Comparison of ENCODE assay signal across 31 mouse cellular contexts in genomic region chr1:91295544-91295943, GRCm38 (mm10). TPM values are rescaled to one million over a fixed set of nuclear protein-coding genes. Genes with fewer than 3 reads are reported as not detected.
"Had no signal": no experiment of that assay in that cellular context is flagged by ENCODE, and none has a peak within 500 bp of the region (broad histone marks: within the 10 kb centered on the region; RNA-seq: fewer than 3 reads in every experiment).

No protein-coding gene starts in this region.

- H3K4me3 ChIP-seq: embryonic facial prominence, embryonic 10.5 days; embryonic facial prominence, embryonic 12.5 days; embryonic facial prominence, embryonic 13.5 days; embryonic facial prominence, embryonic 15.5 days; erythroblast, embryonic 14.5 days; forebrain, embryonic 10.5 days; forebrain, embryonic 12.5 days; forebrain, embryonic 13.5 days; forebrain, embryonic 15.5 days; gastrocnemius, adult 2 months; heart, embryonic 10.5 days had no signal

- H3K36me3 ChIP-seq: forebrain, embryonic 15.5 days had no signal

- H3K9ac ChIP-seq: embryonic facial prominence, embryonic 12.5 days; embryonic facial prominence, embryonic 13.5 days; embryonic facial prominence, embryonic 15.5 days; forebrain, embryonic 12.5 days; forebrain, embryonic 13.5 days; forebrain, embryonic 15.5 days; forebrain, postnatal 0 days had no signal

- H3K27me3 ChIP-seq: embryonic facial prominence, embryonic 12.5 days; embryonic facial prominence, embryonic 13.5 days; embryonic facial prominence, embryonic 15.5 days; forebrain, embryonic 12.5 days; forebrain, embryonic 13.5 days; forebrain, embryonic 15.5 days had no signal

- DNase-seq: cerebellum, adult 9-10 months; cerebellum, adult 9-11 months; cerebellum, postnatal 10 days; cerebellum, postnatal 14 days; cerebellum, postnatal 25 days; cerebellum, postnatal 36 days; embryo, embryonic 11 days; forebrain, postnatal 0 days; gastrocnemius, adult 2 months; gastrocnemius, postnatal 10 days; gastrocnemius, postnatal 14 days; gastrocnemius, postnatal 25 days; gastrocnemius, postnatal 36 days; heart, adult 11 months; heart, adult 18-20 months had no signal

- H3K27ac ChIP-seq: embryonic facial prominence, embryonic 10.5 days; embryonic facial prominence, embryonic 12.5 days; embryonic facial prominence, embryonic 13.5 days; embryonic facial prominence, embryonic 15.5 days; forebrain, embryonic 10.5 days; forebrain, embryonic 12.5 days; forebrain, embryonic 13.5 days; forebrain, embryonic 15.5 days; gastrocnemius, adult 2 months; heart, embryonic 10.5 days had no signal

- H3K9me3 ChIP-seq: embryonic facial prominence, embryonic 10.5 days; embryonic facial prominence, embryonic 12.5 days; embryonic facial prominence, embryonic 13.5 days; embryonic facial prominence, embryonic 15.5 days; forebrain, embryonic 10.5 days; forebrain, embryonic 12.5 days; forebrain, embryonic 13.5 days; forebrain, embryonic 15.5 days; heart, embryonic 10.5 days had no signal

RNA-seq across cellular contexts. Expression of gene Espnl, which starts 26.3 kb away (rescaled TPM):
- total RNA-seq: gastrocnemius, adult 2 months; gastrocnemius, adult 8-10 months; heart, adult 18-20 months; heart, adult 8-10 months had no signal
- polyA plus RNA-seq: embryonic facial prominence, embryonic 13.5 days; embryonic facial prominence, embryonic 14.5 days; forebrain, embryonic 10.5 days; forebrain, embryonic 13.5 days had no signal

RNA-seq across cellular contexts. Expression of gene Klhl30, which starts 55.3 kb away (rescaled TPM):
- total RNA-seq: granulocyte monocyte progenitor cell, adult 5-6 weeks had no signal
- polyA plus RNA-seq: erythroblast, embryonic 14.5 days; forebrain, embryonic 11.5 days; forebrain, embryonic 13.5 days; forebrain, embryonic 15.5 days; forebrain, embryonic 16.5 days had no signal
